Mouse (Mus musculus) mouse trophoblast stem cell (cell line): ENCODE measurements around the gene Gm27021.

Source experiments
- in situ Hi-C, 2 experiments: fragments of 300-500 bp; cut with MseI, MboI; formaldehyde crosslinking; loops; 2 replicates in 1 of 2; 3 replicates in 1 of 2; pipeline ENCODE4 v1.15.1; 2025

Gene Gm27021

GRCm38 (mm10) chr8:120667561-120668373 is at the start of gene Gm27021, which contains the start of gene Cox4i1:
Gm27021 (minus strand) TSS chr8:120668079.
Cox4i1 (plus strand) TSS chr8:120668222.
- in situ Hi-C loops, result no loop called here

- in situ Hi-C loops, result no loop called here
Measured at GRCm38 (mm10) chr8:120715996-120716680, 48.3 kb upstream of the Gm27021 start.

- in situ Hi-C loops, result no loop called here
Measured at GRCm38 (mm10) chr8:120715200-120715599, 47.3 kb upstream of the Gm27021 start.

GRCm38 (mm10) chr8:120709176-120709575 is 41.3 kb upstream of the Gm27021 start:
- in situ Hi-C loops, result no loop called here

- in situ Hi-C loops, result no loop called here
Measured at GRCm38 (mm10) chr8:120706193-120706592, 38.3 kb upstream of the Gm27021 start.

GRCm38 (mm10) chr8:120705163-120705562 is 37.3 kb upstream of the Gm27021 start:
- in situ Hi-C loops, result no loop called here

- in situ Hi-C loops, result loop anchor here in 1 of 2 experiments (5.0 kb wide), 1 partner anchor 78 kb away; no protein-coding TSS in a partner anchor
Measured at GRCm38 (mm10) chr8:120704203-120704602, 36.3 kb upstream of the Gm27021 start.

GRCm38 (mm10) chr8:120701758-120702465 is 34.0 kb upstream of the Gm27021 start:
- in situ Hi-C loops, result loop anchor here in 1 of 2 experiments (5.0 kb wide), 1 partner anchor 80 kb away; no protein-coding TSS in a partner anchor

- in situ Hi-C loops, result loop anchor here in 1 of 2 experiments (5.0 kb wide), 1 partner anchor 82 kb away; no protein-coding TSS in a partner anchor
Measured at GRCm38 (mm10) chr8:120700053-120700452, 32.2 kb upstream of the Gm27021 start.

- in situ Hi-C loops, result loop anchor here in 1 of 2 experiments (25.0 kb wide), 1 partner anchor 388 kb away; the partner anchor contains the start of gene Foxf1
Measured at GRCm38 (mm10) chr8:120699565-120699964, 31.7 kb upstream of the Gm27021 start.

- in situ Hi-C loops, result loop anchor here in 1 of 2 experiments (25.0 kb wide), 1 partner anchor 388 kb away; the partner anchor contains the start of gene Foxf1
Measured at GRCm38 (mm10) chr8:120699079-120699478, 31.2 kb upstream of the Gm27021 start.

GRCm38 (mm10) chr8:120698426-120698825 is 30.5 kb upstream of the Gm27021 start:
- in situ Hi-C loops, result loop anchor here in 1 of 2 experiments (25.0 kb wide), 1 partner anchor 389 kb away; the partner anchor contains the start of gene Foxf1

GRCm38 (mm10) chr8:120697979-120698272 is 30.0 kb upstream of the Gm27021 start:
- in situ Hi-C loops, result loop anchor here in 1 of 2 experiments (25.0 kb wide), 1 partner anchor 389 kb away; the partner anchor contains the start of gene Foxf1

- in situ Hi-C loops, result loop anchor here in 1 of 2 experiments (25.0 kb wide), 1 partner anchor 390 kb away; the partner anchor contains the start of gene Foxf1
Measured at GRCm38 (mm10) chr8:120697154-120697978, 29.5 kb upstream of the Gm27021 start.

- in situ Hi-C loops, result loop anchor here in 1 of 2 experiments (25.0 kb wide), 1 partner anchor 391 kb away; the partner anchor contains the start of gene Foxf1
Measured at GRCm38 (mm10) chr8:120696401-120697153, 28.7 kb upstream of the Gm27021 start.

GRCm38 (mm10) chr8:120693861-120694493 is 26.1 kb upstream of the Gm27021 start:
- in situ Hi-C loops, result loop anchor here in 1 of 2 experiments (25.0 kb wide), 1 partner anchor 393 kb away; the partner anchor contains the start of gene Foxf1

GRCm38 (mm10) chr8:120692934-120693333 is 25.1 kb upstream of the Gm27021 start:
- in situ Hi-C loops, result loop anchor here in 1 of 2 experiments (25.0 kb wide), 1 partner anchor 394 kb away; the partner anchor contains the start of gene Foxf1

- in situ Hi-C loops, result loop anchor here in 1 of 2 experiments (25.0 kb wide), 1 partner anchor 399 kb away; the partner anchor contains the start of gene Foxf1
Measured at GRCm38 (mm10) chr8:120688511-120688910, 20.6 kb upstream of the Gm27021 start.

- in situ Hi-C loops, result loop anchor here in 1 of 2 experiments (25.0 kb wide), 1 partner anchor 400 kb away; the partner anchor contains the start of gene Foxf1
Measured at GRCm38 (mm10) chr8:120687786-120688185, 19.9 kb upstream of the Gm27021 start.
